Mouse (Mus musculus): ENCODE results near the gene Idh1. TPM values are rescaled to one million over a fixed set of nuclear protein-coding genes. Genes with fewer than 3 reads are reported as not detected.
A peak's percentile ranks its signal among the peaks of the same experiment; 100 is the strongest.

The Idh1 gene
- polyA plus RNA-seq, 1 experiment from 2014 or later = 151 TPM

GRCm38 (mm10) chr1:65112807-65113196 lies 73.5 kb downstream of the Idh1 start:
- no peaks in the 10 kb centered on the region for H3K27me3 ChIP-seq (ENCODE audit: control insufficient read depth, insufficient read depth, low read depth, low read length)
- peak; percentile 60 for ATAC-seq (ENCODE audit: low read depth)
- 40% methylated on average over 14 of the region's 14 CpGs for WGBS (ENCODE audit: insufficient replicate concordance)
- peak overlapping the region; percentile 55 for H3K4me2 ChIP-seq (ENCODE audit: low read depth, low read length)
- H3K4me3 ChIP-seq (ENCODE audit: low read depth, low read length) = peak overlapping the region; percentile 8; the same call in 1 of the 2 replicates
- H3K4me1 ChIP-seq (ENCODE audit: control insufficient read depth, low read depth, low read length) = no peaks in the 10 kb centered on the region; the same call in 1 of the 2 replicates
- H3K36me3 ChIP-seq (ENCODE audit: control insufficient read depth, insufficient read depth) = no peaks in the 10 kb centered on the region
- H3K9me3 ChIP-seq (replicated peaks; ENCODE audit: control insufficient read depth, low read length) = no peaks in the 10 kb centered on the region
- peak overlapping the region; percentile 65 for H3K27ac ChIP-seq (ENCODE audit: low read length)
- H3K9ac ChIP-seq (ENCODE audit: low read depth, low read length) = no peak overlapping the region

GRCm38 (mm10) chr1:65112031-65112806 lies 74.1 kb downstream of the Idh1 start:
- Histone ChIP-seq H3K4me1 (ENCODE audit: control insufficient read depth, low read depth, low read length) (no peaks in the 10 kb centered on the region; the same call in 1 of the 2 replicates), H3K9me3 (replicated peaks; ENCODE audit: control insufficient read depth, low read length) (no peaks in the 10 kb centered on the region), H3K4me2 (ENCODE audit: low read depth, low read length) (peak overlapping the region; percentile 55), H3K27me3 (ENCODE audit: control insufficient read depth, insufficient read depth, low read depth, low read length) (no peaks in the 10 kb centered on the region), H3K4me3 (ENCODE audit: low read depth, low read length) (peak overlapping the region; percentile 8; the same call in 1 of the 2 replicates), H3K36me3 (ENCODE audit: control insufficient read depth, insufficient read depth) (no peaks in the 10 kb centered on the region), H3K9ac (ENCODE audit: low read depth, low read length) (no peak overlapping the region), H3K27ac (ENCODE audit: low read length) (peak overlapping the region; percentile 65)
- ATAC-seq (ENCODE audit: low read depth) = peak; percentile 43
- WGBS (ENCODE audit: insufficient replicate concordance) = 9% methylated on average over 8 of the region's 8 CpGs

GRCm38 (mm10) chr1:65109756-65110435 lies 76.4 kb downstream of the Idh1 start:
- ATAC-seq (ENCODE audit: low read depth) = no peak
- Histone ChIP-seq H3K9ac (ENCODE audit: low read depth, low read length) (no peak overlapping the region), H3K4me3 (ENCODE audit: low read depth, low read length) (no peak overlapping the region), H3K27ac (ENCODE audit: low read length) (no peak overlapping the region), H3K9me3 (replicated peaks; ENCODE audit: control insufficient read depth, low read length) (no peaks in the 10 kb centered on the region), H3K36me3 (ENCODE audit: control insufficient read depth, insufficient read depth) (no peaks in the 10 kb centered on the region), H3K27me3 (ENCODE audit: control insufficient read depth, insufficient read depth, low read depth, low read length) (no peaks in the 10 kb centered on the region), H3K4me1 (ENCODE audit: control insufficient read depth, low read depth, low read length) (no peaks in the 10 kb centered on the region; the same call in 1 of the 2 replicates), H3K4me2 (ENCODE audit: low read depth, low read length) (no peak overlapping the region)
- WGBS (ENCODE audit: insufficient replicate concordance) = 66% methylated on average over 25 of the region's 25 CpGs

GRCm38 (mm10) chr1:65109196-65109595 lies 77.1 kb downstream of the Idh1 start:
- Histone ChIP-seq H3K27me3 (ENCODE audit: control insufficient read depth, insufficient read depth, low read depth, low read length) (no peaks in the 10 kb centered on the region), H3K4me3 (ENCODE audit: low read depth, low read length) (no peak overlapping the region), H3K9ac (ENCODE audit: low read depth, low read length) (no peak overlapping the region), H3K4me2 (ENCODE audit: low read depth, low read length) (no peak overlapping the region), H3K9me3 (replicated peaks; ENCODE audit: control insufficient read depth, low read length) (no peaks in the 10 kb centered on the region), H3K36me3 (ENCODE audit: control insufficient read depth, insufficient read depth) (no peaks in the 10 kb centered on the region), H3K27ac (ENCODE audit: low read length) (no peak overlapping the region), H3K4me1 (ENCODE audit: control insufficient read depth, low read depth, low read length) (no peaks in the 10 kb centered on the region; the same call in 1 of the 2 replicates)
- no peak for ATAC-seq (ENCODE audit: low read depth)
- 48% methylated on average over 8 of the region's 8 CpGs for WGBS (ENCODE audit: insufficient replicate concordance)

Other genes with a start within 250 kb of the Idh1 start
- gene Plekhm3, start 229.7 kb downstream of the Idh1 start, polyA plus RNA-seq (2015; fragmentation: Nextera tagmentation; extraction: Ambion mirVana) = 2.0 and 2.5 TPM in 2 replicates
- 0.09 and 0.25 TPM in 2 replicates for gene Akr1cl, start 153.7 kb downstream of the Idh1 start, polyA plus RNA-seq (2015; fragmentation: Nextera tagmentation; extraction: Ambion mirVana)
- not detected in 2 replicates for gene Cryge, start 135.4 kb downstream of the Idh1 start, polyA plus RNA-seq (2015; fragmentation: Nextera tagmentation; extraction: Ambion mirVana)
- gene Crygd, start 123.0 kb downstream of the Idh1 start, polyA plus RNA-seq (2015; fragmentation: Nextera tagmentation; extraction: Ambion mirVana) = not detected in 2 replicates
- not detected in 2 replicates for gene Crygc, start 112.8 kb downstream of the Idh1 start, polyA plus RNA-seq (2015; fragmentation: Nextera tagmentation; extraction: Ambion mirVana)
- gene Crygb, start 104.2 kb downstream of the Idh1 start, polyA plus RNA-seq (2015; fragmentation: Nextera tagmentation; extraction: Ambion mirVana) = not detected in 2 replicates
- not detected in 2 replicates for gene Cryga, start 83.1 kb downstream of the Idh1 start, polyA plus RNA-seq (2015; fragmentation: Nextera tagmentation; extraction: Ambion mirVana)
- gene Gm28845, start 66.9 kb downstream of the Idh1 start, polyA plus RNA-seq (2015; fragmentation: Nextera tagmentation; extraction: Ambion mirVana) = not detected in 2 replicates
- 0.13 and 0.48 TPM in 2 replicates for gene D630023F18Rik, start 63.3 kb downstream of the Idh1 start, polyA plus RNA-seq (2015; fragmentation: Nextera tagmentation; extraction: Ambion mirVana)
- gene Pikfyve, start 183 bp upstream of the Idh1 start, polyA plus RNA-seq (2015; fragmentation: Nextera tagmentation; extraction: Ambion mirVana) = 3.5 and 3.7 TPM in 2 replicates
- gene Pth2r, start 95.6 kb upstream of the Idh1 start, polyA plus RNA-seq (2015; fragmentation: Nextera tagmentation; extraction: Ambion mirVana) = not detected in 2 replicates